Mouse (Mus musculus): Measurements from ENCODE around the gene Zfp953. TPM values are rescaled to one million over a fixed set of nuclear protein-coding genes. Genes with fewer than 3 reads are reported as not detected.

Zfp953 gene
- total and polyA plus RNA-seq, 3 experiments = 0.81 to 0.84 TPM; not detected in 1

- Histone ChIP-seq H3K9me3 (replicated peaks; ENCODE audit: insufficient read depth, low read length) (no peaks in the 10 kb centered on the region), H3K9ac (ENCODE audit: control insufficient read depth, low read depth, low read length, poor library complexity, severe bottlenecking) (peak overlapping the region; percentile 62), H3K79me2 (ENCODE audit: control insufficient read depth, insufficient read depth, low read length, poor library complexity) (no peaks in the 10 kb centered on the region), H3K4me1 (ENCODE audit: control insufficient read depth in 1 of 2, insufficient read depth in 2 of 2, low read length in 2 of 2) (no peaks in the 10 kb centered on the region), H3K27me3 (ENCODE audit: control insufficient read depth in 1 of 2, insufficient read depth in 2 of 2, low read length in 2 of 2) (no peaks in the 10 kb centered on the region), H3K4me3 (ENCODE audit: control insufficient read depth in 1 of 2, insufficient read depth in 1 of 2, low read depth in 2 of 2, low read length in 2 of 2) (peak overlapping the region; percentile 14 to 80), H3K27ac (ENCODE audit: control insufficient read depth, low read depth, low read length) (peak overlapping the region; percentile 48), H3K36me3 (ENCODE audit: control insufficient read depth in 1 of 2, insufficient read depth in 2 of 2, low read length in 2 of 2) (peaks cover 0 to 2% of the 10 kb centered on the region in 2 experiments; a peak in 1 of 4 replicates)
- TF ChIP-seq GATA1 (IDR thresholded peaks at IDR 0.05; ENCODE audit: low read depth, low read length) (no peak), POLR2AphosphoS2 (IDR thresholded peaks at IDR 0.05; ENCODE audit: low read length) (peak; percentile 5; the same call in 1 of the 2 replicates), TCF12 (IDR thresholded peaks at IDR 0.05; ENCODE audit: low read depth, low read length) (no peak), NRF1 (IDR thresholded peaks at IDR 0.05; ENCODE audit: insufficient read depth, low read depth, low read length, poor library complexity, severe bottlenecking) (0 out of 2 replicates have a peak, but pooled peaks have one; percentile 1)
- no peak for DNase-seq (ENCODE audit: low read depth, low spot score)
These were observed 53.7 kb downstream of the Zfp953 start for GRCm38 (mm10) chr13:67306718-67307117.

GRCm38 (mm10) chr13:67305822-67306672, 54.4 kb downstream of the Zfp953 start, which contains the start of gene Zfp457:
Gene Zfp457, minus strand, starts transcription at chr13:67306485.
- H3K9me3 ChIP-seq (replicated peaks; ENCODE audit: insufficient read depth, low read length) = no peaks in the 10 kb centered on the region
- TF ChIP-seq TBP (IDR thresholded peaks at IDR 0.05; ENCODE audit: low read depth, low read length) (peak; percentile 86), GATA1 (IDR thresholded peaks at IDR 0.05; ENCODE audit: low read depth, low read length) (peak; percentile 16; the same call in 1 of the 2 replicates), UBTF (IDR thresholded peaks at IDR 0.05; ENCODE audit: borderline replicate concordance, insufficient read depth, low read depth, low read length) (no peak), MYC (IDR thresholded peaks at IDR 0.05; ENCODE audit: low read depth, low read length) (peak; percentile 98), POLR2A (IDR thresholded peaks at IDR 0.05; ENCODE audit: control insufficient read depth in 1 of 2, insufficient read depth in 1 of 2, low read depth in 1 of 2, low read length in 2 of 2, poor library complexity in 1 of 2) (peak in 1 of 2 experiments; percentile 89; a peak in 2 of 4 replicates), MXI1 (IDR thresholded peaks at IDR 0.05; ENCODE audit: low read depth, low read length) (peak; percentile 90), ZMIZ1 (IDR thresholded peaks at IDR 0.05; ENCODE audit: low read depth, low read length) (peak; percentile 86), POLR2AphosphoS5 (IDR thresholded peaks at IDR 0.05; ENCODE audit: borderline replicate concordance, low read depth, low read length) (peak; percentile 20; the same call in 1 of the 2 replicates), EP300 (IDR thresholded peaks at IDR 0.05; ENCODE audit: low read depth in 1 of 2, low read length in 2 of 2) (0 out of 4 replicates have a peak, but pooled peaks of 1 of the 2 experiments have one; percentile 3), SIN3A (IDR thresholded peaks at IDR 0.05; ENCODE audit: low read length) (peak; percentile 98), MEF2A (IDR thresholded peaks at IDR 0.05; ENCODE audit: extremely low read depth, insufficient replicate concordance, low read depth, low read length, poor library complexity, severe bottlenecking) (no peak), MAZ (IDR thresholded peaks at IDR 0.05; ENCODE audit: low read depth, low read length) (no peak), NELFE (IDR thresholded peaks at IDR 0.05; ENCODE audit: low read depth, low read length) (peak; percentile 93), ZNF384 (IDR thresholded peaks at IDR 0.05; ENCODE audit: low read depth, low read length) (no peak), MAX (IDR thresholded peaks at IDR 0.05; ENCODE audit: low read length) (peak; percentile 86), KAT2A (conservative IDR thresholded peaks at IDR 0.05; ENCODE audit: low read depth, low read length) (peak; percentile 92), ELF1 (IDR thresholded peaks at IDR 0.05; ENCODE audit: low read depth, low read length) (peak; percentile 97), TCF12 (IDR thresholded peaks at IDR 0.05; ENCODE audit: low read depth, low read length) (peak; percentile 57; the same call in 1 of the 2 replicates), POLR2AphosphoS2 (IDR thresholded peaks at IDR 0.05; ENCODE audit: low read length) (peak; percentile 97), HCFC1 (IDR thresholded peaks at IDR 0.05; ENCODE audit: low read depth, low read length) (peak; percentile 99), ETS1 (IDR thresholded peaks at IDR 0.05; ENCODE audit: low read depth, low read length) (peak; percentile 50; the same call in 1 of the 2 replicates), USF2 (IDR thresholded peaks at IDR 0.05; ENCODE audit: borderline replicate concordance in 1 of 2, insufficient read depth in 1 of 2, low read depth in 1 of 2, low read length in 2 of 2) (no peak), TAL1 (IDR thresholded peaks at IDR 0.05; ENCODE audit: low read length) (no peak)
- H3K9ac ChIP-seq (ENCODE audit: control insufficient read depth, low read depth, low read length, poor library complexity, severe bottlenecking) = peak within 1 kb of the TSS; percentile 71
- H3K36me3 ChIP-seq (ENCODE audit: control insufficient read depth in 1 of 2, insufficient read depth in 2 of 2, low read length in 2 of 2) = peaks cover 0 to 2% of the 10 kb centered on the region in 2 experiments; a peak in 1 of 4 replicates
- no peaks in the 10 kb centered on the region for H3K79me2 ChIP-seq (ENCODE audit: control insufficient read depth, insufficient read depth, low read length, poor library complexity)
- no peaks in the 10 kb centered on the region for H3K27me3 ChIP-seq (ENCODE audit: control insufficient read depth in 1 of 2, insufficient read depth in 2 of 2, low read length in 2 of 2)
- H3K4me1 ChIP-seq (ENCODE audit: control insufficient read depth in 1 of 2, insufficient read depth in 2 of 2, low read length in 2 of 2) = no peaks in the 10 kb centered on the region
- peak; percentile 95 for DNase-seq (ENCODE audit: low read depth, low spot score)
- H3K4me3 ChIP-seq (ENCODE audit: control insufficient read depth in 1 of 2, insufficient read depth in 1 of 2, low read depth in 2 of 2, low read length in 2 of 2) = peak within 1 kb of the TSS; percentile 80 to 81
- peak within 1 kb of the TSS; percentile 56 for H3K27ac ChIP-seq (ENCODE audit: control insufficient read depth, low read depth, low read length)

Measured in MEL (cell line).